Mouse (Mus musculus): ENCODE data around the gene Gstz1.
"Not testable (repeated sequence)": the region's sequence is repeated elsewhere in the genome, so short reads cannot be mapped to it uniquely, and the experiment has no call there.

The Gstz1 gene

GRCm38 (mm10) chr12:87146966-87147365 lies at the start of gene Gstz1:
Gene Gstz1 (plus strand): TSS chr12:87147165.
- in situ Hi-C loops (cut with MboI, MseI), result no loop called here

- in situ Hi-C loops (cut with MboI, MseI), result no loop called here
These were observed 46.6 kb upstream of the Gstz1 start for GRCm38 (mm10) chr12:87100331-87100730.

- in situ Hi-C loops (cut with MboI, MseI), result no loop called here
These were observed 44.8 kb upstream of the Gstz1 start, which contains the start of gene Ngb for GRCm38 (mm10) chr12:87102165-87102631. Gene Ngb (minus strand): TSS chr12:87102539.

- in situ Hi-C loops (cut with MboI, MseI), result no loop called here
These were observed 43.5 kb upstream of the Gstz1 start for GRCm38 (mm10) chr12:87103471-87103870.

GRCm38 (mm10) chr12:87104796-87105195 lies 42.2 kb upstream of the Gstz1 start:
- in situ Hi-C loops (cut with MboI, MseI), result no loop called here

- in situ Hi-C loops (cut with MboI, MseI), result no loop called here
These were observed 39.5 kb upstream of the Gstz1 start for GRCm38 (mm10) chr12:87107357-87107977.

- in situ Hi-C loops (cut with MboI, MseI), result no loop called here
These were observed 24.9 kb upstream of the Gstz1 start for GRCm38 (mm10) chr12:87121918-87122589.

- in situ Hi-C loops (cut with MboI, MseI), result no loop called here
These were observed 19.7 kb upstream of the Gstz1 start for GRCm38 (mm10) chr12:87127256-87127655.

GRCm38 (mm10) chr12:87130224-87130623 lies 16.7 kb upstream of the Gstz1 start:
- in situ Hi-C loops (cut with MboI, MseI), result no loop called here

- in situ Hi-C loops (cut with MboI, MseI), result no loop called here
These were observed 15.8 kb upstream of the Gstz1 start for GRCm38 (mm10) chr12:87131181-87131580.

- in situ Hi-C loops (cut with MboI, MseI), result no loop called here
These were observed 15.3 kb upstream of the Gstz1 start for GRCm38 (mm10) chr12:87131619-87132018.

- in situ Hi-C loops (cut with MboI, MseI), result no loop called here
These were observed 14.8 kb upstream of the Gstz1 start for GRCm38 (mm10) chr12:87132210-87132609.

GRCm38 (mm10) chr12:87132784-87133183 lies 14.2 kb upstream of the Gstz1 start:
- in situ Hi-C loops (cut with MboI, MseI), result no loop called here

GRCm38 (mm10) chr12:87137439-87138341 lies 9.3 kb upstream of the Gstz1 start:
- in situ Hi-C loops (cut with MboI, MseI), result no loop called here

GRCm38 (mm10) chr12:87138342-87138701 lies 8.6 kb upstream of the Gstz1 start:
- in situ Hi-C loops (cut with MboI, MseI), result no loop called here

GRCm38 (mm10) chr12:87138768-87139167 lies 8.2 kb upstream of the Gstz1 start:
- in situ Hi-C loops (cut with MboI, MseI), result no loop called here

GRCm38 (mm10) chr12:87142156-87142555 lies 4.8 kb upstream of the Gstz1 start:
- in situ Hi-C loops (cut with MboI, MseI), result no loop called here

- in situ Hi-C loops (cut with MboI, MseI), result no loop called here
These were observed 577 bp downstream of the Gstz1 start, which contains the start of gene Pomt2 for GRCm38 (mm10) chr12:87147395-87148089. Gene Pomt2 (minus strand): TSS chr12:87147968.

- in situ Hi-C loops (cut with MboI, MseI), result no loop called here
These were observed 1.2 kb downstream of the Gstz1 start for GRCm38 (mm10) chr12:87148136-87148535.

GRCm38 (mm10) chr12:87149471-87149870 lies 2.5 kb downstream of the Gstz1 start:
- in situ Hi-C loops (cut with MboI, MseI), result no loop called here

- in situ Hi-C loops (cut with MboI, MseI), result not testable (repeated sequence)
These were observed 7.5 kb downstream of the Gstz1 start for GRCm38 (mm10) chr12:87154448-87154847.

GRCm38 (mm10) chr12:87157361-87157760 lies 10.4 kb downstream of the Gstz1 start:
- in situ Hi-C loops (cut with MboI, MseI), result no loop called here
